ENCODE assay signal across 8 mouse cellular contexts in genomic region chr7:99155311-99156289, GRCm38 (mm10). TPM values are rescaled to one million over a fixed set of nuclear protein-coding genes. Genes with fewer than 3 reads are reported as not detected.
DNase-seq lines count a peak whose midpoint lies in the region; ATAC-seq lines count a peak whose summit lies in the region.

No protein-coding gene starts in this region.

- 0 out of 2 replicates have a peak overlapping the region, but pooled peaks have one; percentile 13 for H3K4me3 ChIP-seq in embryonic facial prominence, embryonic 11.5 days (ENCODE audit: low read depth, low read length)
- H3K4me3 ChIP-seq in liver, embryonic 16.5 days (ENCODE audit: low read depth, low read length) = no peak overlapping the region

- peak overlapping the region; percentile 37 for H3K9ac ChIP-seq in embryonic facial prominence, embryonic 11.5 days (replicated peaks; ENCODE audit: low read length)
- no peak overlapping the region for H3K9ac ChIP-seq in liver, embryonic 16.5 days (ENCODE audit: low read depth, low read length)

- 15% methylated on average over 17 of the region's 17 CpGs for WGBS in embryonic facial prominence, embryonic 11.5 days
- WGBS in liver, embryonic 16.5 days (ENCODE audit: insufficient replicate concordance) = 7% methylated on average over 17 of the region's 17 CpGs

- H3K4me2 ChIP-seq in embryonic facial prominence, embryonic 11.5 days (ENCODE audit: low read depth, low read length) = peak overlapping the region; percentile 39
- H3K4me2 ChIP-seq in liver, embryonic 16.5 days (ENCODE audit: low read depth, low read length) = peak overlapping the region; percentile 39; the same call in 1 of the 2 replicates

- intact Hi-C loops in gastrocnemius, postnatal 14 days (cut with DNase I; ENCODE audit: low total_unique reads) = no loop called here

- peak; percentile 40 to 68 for DNase-seq in adrenal gland, adult (ENCODE audit: inconsistent age in 2 of 2, low spot score in 1 of 2)
- no peak for DNase-seq in adrenal gland, adult 18-20 months (ENCODE audit: low spot score in 2 of 2)
- peak; percentile 79 for DNase-seq in embryonic facial prominence, embryonic 11.5 days (ENCODE audit: low spot score)
- peak; percentile 16 for DNase-seq in hindlimb bud, embryonic 11.5 days (ENCODE audit: extremely low spot score, low read depth, low spot score)
- peak; percentile 72 for DNase-seq in retina, embryonic 14.5 days (ENCODE audit: low spot score)
- no peak for DNase-seq in urinary bladder, postnatal 10 days (ENCODE audit: low spot score)
- no peak for DNase-seq in gastrocnemius, postnatal 14 days

- H3K27ac ChIP-seq in embryonic facial prominence, embryonic 11.5 days (replicated peaks; ENCODE audit: low read depth, low read length) = no peak overlapping the region
- H3K27ac ChIP-seq in liver, embryonic 16.5 days (ENCODE audit: low read length) = peak overlapping the region; percentile 24; the same call in 1 of the 2 replicates

- no peaks in the 10 kb centered on the region for H3K36me3 ChIP-seq in embryonic facial prominence, embryonic 11.5 days (replicated peaks; ENCODE audit: control insufficient read depth, insufficient read depth, low read depth, low read length)
- no peaks in the 10 kb centered on the region; the same call in 1 of the 2 replicates for H3K36me3 ChIP-seq in liver, embryonic 16.5 days (ENCODE audit: control insufficient read depth, insufficient read depth)

- peak; percentile 68 for ATAC-seq in embryonic facial prominence, embryonic 11.5 days (replicated peaks; ENCODE audit: insufficient number of reproducible peaks, low FRiP score, low TSS enrichment, low read depth)
- ATAC-seq in liver, embryonic 16.5 days (ENCODE audit: low read depth) = peak; percentile 75

- H3K9me3 ChIP-seq in embryonic facial prominence, embryonic 11.5 days (replicated peaks; ENCODE audit: control insufficient read depth, low read length) = no peaks in the 10 kb centered on the region
- H3K9me3 ChIP-seq in liver, embryonic 16.5 days (replicated peaks; ENCODE audit: control insufficient read depth, low read length) = no peaks in the 10 kb centered on the region

- no peaks in the 10 kb centered on the region for H3K27me3 ChIP-seq in embryonic facial prominence, embryonic 11.5 days (ENCODE audit: control insufficient read depth, insufficient read depth, low read length)
- H3K27me3 ChIP-seq in liver, embryonic 16.5 days (ENCODE audit: control insufficient read depth, insufficient read depth, low read depth, low read length) = no peaks in the 10 kb centered on the region

- H3K4me1 ChIP-seq in embryonic facial prominence, embryonic 11.5 days (ENCODE audit: control insufficient read depth, insufficient read depth, low read length) = no peaks in the 10 kb centered on the region; the same call in 1 of the 2 replicates
- peaks cover 24% of the 10 kb centered on the region for H3K4me1 ChIP-seq in liver, embryonic 16.5 days (ENCODE audit: control insufficient read depth, low read depth, low read length)

RNA-seq across cellular contexts. Expression of gene Uvrag, which starts 14.7 kb away (rescaled TPM):
- total RNA-seq in adrenal gland, adult 18-20 months (2021) = 10 to 100 TPM; 15.4 to 29.0 TPM
- polyA plus RNA-seq in embryonic facial prominence, embryonic 11.5 days (2014; fragmentation: Nextera tagmentation; extraction: Ambion mirVana) = 11.1 and 15.5 TPM in 2 replicates
- 7.6 and 8.2 TPM in 2 replicates for polyA plus RNA-seq in liver, embryonic 16.5 days (2015; fragmentation: Nextera tagmentation; extraction: Ambion mirVana)
- total RNA-seq in gastrocnemius, postnatal 14 days (2021) = 10 to 100 TPM; 12.9 to 14.6 TPM

RNA-seq across cellular contexts. Expression of gene Dgat2, which starts 26.9 kb away (rescaled TPM):
- total RNA-seq in adrenal gland, adult 18-20 months (2021) = 100 to 1,000 TPM; 284 to 447 TPM
- polyA plus RNA-seq in embryonic facial prominence, embryonic 11.5 days (2014; fragmentation: Nextera tagmentation; extraction: Ambion mirVana) = 9.4 and 12.1 TPM in 2 replicates
- polyA plus RNA-seq in liver, embryonic 16.5 days (2015; fragmentation: Nextera tagmentation; extraction: Ambion mirVana) = 168 and 194 TPM in 2 replicates
- total RNA-seq in gastrocnemius, postnatal 14 days (2021) = 10 to 100 TPM; 19.0 to 37.9 TPM

Comparison
In these comparisons a context has a peak if more than half of its experiments do, and no peak if none do; other contexts are left out.
1. DNase-seq: peak in adrenal gland, adult (2 of 2), embryonic facial prominence, embryonic 11.5 days (single experiment), hindlimb bud, embryonic 11.5 days (single experiment) and retina, embryonic 14.5 days (single experiment); none in adrenal gland, adult 18-20 months (0 of 2), urinary bladder, postnatal 10 days (single experiment) and gastrocnemius, postnatal 14 days (single experiment).
2. RNA of gene Dgat2, which starts 26.9 kb away (total RNA-seq): 284 to 447 TPM in adrenal gland, adult 18-20 months; 19.0 to 37.9 TPM in gastrocnemius, postnatal 14 days; every median in the first group is over 4 times any median in the second.